Mouse (Mus musculus): ENCODE measurements around the gene Hist1h3b. TPM values are rescaled to one million over a fixed set of nuclear protein-coding genes. Genes with fewer than 3 reads are reported as not detected.
A peak's percentile ranks its signal among the peaks of the same experiment; 100 is the strongest.

Hist1h3b gene
- total RNA-seq, 2 experiments from 2014 or later, result 16.5 to 23.8 TPM

- intact Hi-C loops (cut with DNase I), result loop anchor here (5.0 kb wide), 2 partner anchors 115 to 155 kb away; partner anchors contain the start of genes Hist1h1e, Hist1h2be and Hist1h4d
These were observed 15.0 kb upstream of the Hist1h3b start for GRCm38 (mm10) chr13:23737091-23737490.

GRCm38 (mm10) chr13:23738041-23738440 is 14.0 kb upstream of the Hist1h3b start:
- intact Hi-C loops (cut with DNase I), result loop anchor here (5.0 kb wide), 2 partner anchors 116 to 156 kb away; partner anchors contain the start of genes Hist1h1e, Hist1h2be and Hist1h4d
- no peak for DNase-seq (ENCODE audit: low spot score in 2 of 2)

More at GRCm38 (mm10) chr13:23737091-23737490, 15.0 kb upstream of the Hist1h3b start:
- DNase-seq (ENCODE audit: low spot score in 2 of 2), result no peak

- intact Hi-C loops (cut with DNase I), result loop anchor here (5.0 kb wide), 2 partner anchors 116 to 156 kb away; partner anchors contain the start of genes Hist1h1e, Hist1h2be and Hist1h4d
- peak; percentile 91 to 95 for DNase-seq (ENCODE audit: low spot score in 2 of 2)
These were observed 13.4 kb upstream of the Hist1h3b start, which contains the start of gene Hist1h1c for GRCm38 (mm10) chr13:23738677-23739068. Gene Hist1h1c, plus strand, starts transcription at chr13:23738808.

DNA sequence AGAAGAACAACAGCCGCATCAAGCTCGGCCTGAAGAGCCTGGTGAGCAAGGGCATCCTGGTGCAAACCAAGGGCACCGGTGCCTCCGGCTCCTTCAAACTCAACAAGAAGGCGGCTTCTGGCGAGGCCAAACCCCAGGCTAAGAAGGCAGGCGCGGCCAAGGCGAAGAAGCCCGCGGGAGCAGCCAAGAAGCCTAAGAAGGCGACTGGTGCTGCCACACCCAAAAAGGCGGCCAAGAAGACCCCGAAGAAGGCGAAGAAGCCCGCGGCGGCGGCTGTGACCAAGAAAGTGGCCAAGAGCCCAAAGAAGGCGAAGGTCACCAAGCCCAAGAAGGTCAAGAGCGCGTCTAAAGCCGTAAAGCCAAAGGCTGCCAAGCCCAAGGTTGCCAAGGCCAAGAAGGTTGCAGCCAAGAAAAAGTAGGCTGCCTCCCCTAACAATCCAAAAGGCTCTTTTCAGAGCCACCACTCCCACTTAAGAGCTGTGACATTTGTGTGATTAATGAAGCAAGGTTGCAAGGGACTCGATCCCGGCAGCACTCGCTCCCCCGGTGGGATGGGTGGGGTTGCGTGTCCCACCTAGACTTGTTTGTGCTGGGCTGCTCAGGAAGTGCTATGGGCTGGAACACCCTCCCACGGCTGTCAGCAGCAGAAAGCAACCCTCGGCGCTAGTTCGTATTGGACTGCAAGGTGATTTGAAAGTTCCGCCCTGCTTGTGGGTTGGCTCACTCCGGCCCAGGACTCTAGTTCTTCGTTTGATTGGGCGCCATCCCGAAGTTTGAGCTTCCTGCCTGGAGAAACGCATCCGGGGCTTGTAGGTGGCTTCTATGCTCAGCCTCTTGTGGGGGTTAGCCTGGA is 12.8 kb upstream of the Hist1h3b start:
- intact Hi-C loops (cut with DNase I), result loop anchor here (5.0 kb wide), 2 partner anchors 117 to 157 kb away; partner anchors contain the start of genes Hist1h1e, Hist1h2be and Hist1h4d
- peak; percentile 93 to 96 for DNase-seq (ENCODE audit: low spot score in 2 of 2)

GRCm38 (mm10) chr13:23739922-23740252 is 12.2 kb upstream of the Hist1h3b start:
- DNase-seq (ENCODE audit: low spot score in 2 of 2), result no peak
- intact Hi-C loops (cut with DNase I), result loop anchor here (5.0 to 10.0 kb wide), 4 partner anchors 118 to 1695 kb away; partner anchors contain the start of genes Abt1, Hist1h1e, Hist1h2ag and Hist1h2be

DNA sequence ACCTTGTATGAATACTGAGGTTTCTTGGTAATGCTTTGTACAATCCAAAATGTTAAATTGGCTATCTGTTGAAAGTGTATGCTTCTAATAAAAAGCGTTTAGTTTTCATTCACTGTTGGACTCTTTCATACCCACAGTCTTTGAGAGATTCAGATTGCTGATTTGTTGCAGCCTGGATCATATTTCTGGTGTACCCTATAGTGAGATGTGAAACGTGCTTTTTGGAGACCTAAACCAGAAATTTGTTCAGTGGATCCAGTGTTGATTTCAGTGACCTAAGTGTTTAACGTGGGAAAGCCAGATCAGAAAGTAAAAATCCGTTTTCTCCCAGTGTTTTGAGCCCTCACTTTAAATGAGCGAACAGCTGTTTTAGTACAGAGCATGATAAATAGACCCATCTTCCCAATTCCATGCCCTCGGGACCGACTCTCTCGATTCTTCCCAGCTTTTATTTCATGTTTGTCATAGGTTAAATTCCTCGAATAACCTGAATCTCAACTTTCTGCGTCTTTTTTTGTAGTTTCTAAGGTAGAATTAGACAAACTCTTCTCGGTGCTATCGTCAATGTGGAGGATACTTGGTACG is 11.7 kb upstream of the Hist1h3b start:
- intact Hi-C loops (cut with DNase I), result loop anchor here (10.0 kb wide), 2 partner anchors 316 to 1696 kb away; partner anchors contain the start of genes Abt1, Hist1h2ag, Hist1h2bj and Hist1h4i
- DNase-seq (ENCODE audit: low spot score in 2 of 2), result no peak

DNA sequence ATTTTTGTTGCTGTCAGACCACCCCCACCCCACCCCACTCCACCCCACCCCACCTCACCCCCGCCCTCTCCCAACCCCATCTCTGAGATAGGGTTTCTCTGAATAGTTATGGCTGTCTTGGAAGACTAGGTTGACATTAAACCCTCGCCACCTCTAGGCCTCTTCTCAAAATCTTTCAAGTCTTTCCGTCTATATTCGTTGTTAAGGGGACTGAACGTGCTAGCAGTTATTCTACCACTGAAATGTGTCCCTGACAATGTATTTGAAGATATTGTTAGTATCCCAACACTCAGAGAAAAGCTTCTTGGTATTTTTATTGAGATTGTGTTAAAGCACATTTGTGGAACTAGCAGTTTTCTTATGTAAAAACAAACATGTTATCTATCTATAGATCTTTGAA is 11.2 kb upstream of the Hist1h3b start:
- intact Hi-C loops (cut with DNase I), result loop anchor here (10.0 kb wide), 2 partner anchors 316 to 1696 kb away; partner anchors contain the start of genes Abt1, Hist1h2ag, Hist1h2bj and Hist1h4i
- no peak for DNase-seq (ENCODE audit: low spot score in 2 of 2)

GRCm38 (mm10) chr13:23742007-23742406 is 10.1 kb upstream of the Hist1h3b start:
- DNase-seq (ENCODE audit: low spot score in 2 of 2), result no peak
- intact Hi-C loops (cut with DNase I), result loop anchor here (10.0 kb wide), 2 partner anchors 317 to 1697 kb away; partner anchors contain the start of genes Abt1, Hist1h2ag, Hist1h2bj and Hist1h4i

GRCm38 (mm10) chr13:23743215-23743614 is 8.9 kb upstream of the Hist1h3b start:
- DNase-seq (ENCODE audit: low spot score in 2 of 2), result no peak
- intact Hi-C loops (cut with DNase I), result loop anchor here (10.0 kb wide), 2 partner anchors 318 to 1698 kb away; partner anchors contain the start of genes Abt1, Hist1h2ag, Hist1h2bj and Hist1h4i

GRCm38 (mm10) chr13:23743963-23744362 is 8.1 kb upstream of the Hist1h3b start:
- DNase-seq (ENCODE audit: low spot score in 2 of 2), result no peak
- intact Hi-C loops (cut with DNase I), result loop anchor here (10.0 kb wide), 2 partner anchors 319 to 1699 kb away; partner anchors contain the start of genes Abt1, Hist1h2ag, Hist1h2bj and Hist1h4i

GRCm38 (mm10) chr13:23744421-23745380 is 7.4 kb upstream of the Hist1h3b start:
- DNase-seq (ENCODE audit: low spot score in 2 of 2), result no peak
- intact Hi-C loops (cut with DNase I), result loop anchor here (10.0 kb wide), 2 partner anchors 320 to 1700 kb away; partner anchors contain the start of genes Abt1, Hist1h2ag, Hist1h2bj and Hist1h4i

GRCm38 (mm10) chr13:23745381-23746161 is 6.5 kb upstream of the Hist1h3b start, which contains the start of gene Hist1h3c:
Gene Hist1h3c, minus strand, starts transcription at chr13:23745602.
- intact Hi-C loops (cut with DNase I), result loop anchor here (10.0 kb wide), 2 partner anchors 321 to 1701 kb away; partner anchors contain the start of genes Abt1, Hist1h2ag, Hist1h2bj and Hist1h4i

GRCm38 (mm10) chr13:23746201-23747080 is 5.6 kb upstream of the Hist1h3b start, which contains the start of gene Hist1h2bb:
Gene Hist1h2bb, plus strand, starts transcription at chr13:23746734.
- peak; percentile 73 to 94 for DNase-seq (ENCODE audit: low spot score in 2 of 2)
- intact Hi-C loops (cut with DNase I), result loop anchor here (10.0 kb wide), 2 partner anchors 322 to 1702 kb away; partner anchors contain the start of genes Abt1, Hist1h2ag, Hist1h2bj and Hist1h4i

More at GRCm38 (mm10) chr13:23745381-23746161, 6.5 kb upstream of the Hist1h3b start, which contains the start of gene Hist1h3c:
- peak; percentile 92 to 93 for DNase-seq (ENCODE audit: low spot score in 2 of 2)

GRCm38 (mm10) chr13:23747081-23747891 is 4.8 kb upstream of the Hist1h3b start:
- DNase-seq (ENCODE audit: low spot score in 2 of 2), result no peak
- intact Hi-C loops (cut with DNase I), result loop anchor here (10.0 kb wide), 2 partner anchors 322 to 1702 kb away; partner anchors contain the start of genes Abt1, Hist1h2ag, Hist1h2bj and Hist1h4i

DNA sequence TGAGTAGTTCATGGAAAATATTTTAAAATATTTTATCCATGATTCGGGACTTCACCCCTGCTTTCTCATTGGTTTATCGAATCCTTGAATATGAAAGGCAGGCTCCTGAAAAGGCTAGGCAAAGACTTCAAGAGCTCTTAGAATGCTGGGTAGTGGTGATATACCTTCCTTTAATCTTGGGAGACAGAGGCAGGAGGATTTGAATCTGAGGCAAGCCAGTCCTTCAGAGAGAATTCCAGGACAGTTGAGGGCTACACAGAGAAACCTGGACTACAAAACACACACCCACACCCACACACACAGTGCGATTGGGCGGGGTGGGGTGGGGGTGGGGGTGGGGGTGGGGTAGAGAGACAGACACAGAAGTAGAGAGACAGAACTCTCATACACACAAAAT is 4.2 kb upstream of the Hist1h3b start:
- intact Hi-C loops (cut with DNase I), result loop anchor here (10.0 kb wide), 2 partner anchors 323 to 1703 kb away; partner anchors contain the start of genes Abt1, Hist1h2ag, Hist1h2bj and Hist1h4i
- no peak for DNase-seq (ENCODE audit: low spot score in 2 of 2)
